Mouse (Mus musculus): Measurements from ENCODE around the gene Ldlrad3. TPM values are rescaled to one million over a fixed set of nuclear protein-coding genes. Genes with fewer than 3 reads are reported as not detected.
A peak's percentile ranks its signal among the peaks of the same experiment; 100 is the strongest.

The Ldlrad3 gene
- polyA plus RNA-seq (2015; fragmentation: Nextera tagmentation; extraction: Ambion mirVana): 35.9 and 39.6 TPM in 2 replicates

DNA sequence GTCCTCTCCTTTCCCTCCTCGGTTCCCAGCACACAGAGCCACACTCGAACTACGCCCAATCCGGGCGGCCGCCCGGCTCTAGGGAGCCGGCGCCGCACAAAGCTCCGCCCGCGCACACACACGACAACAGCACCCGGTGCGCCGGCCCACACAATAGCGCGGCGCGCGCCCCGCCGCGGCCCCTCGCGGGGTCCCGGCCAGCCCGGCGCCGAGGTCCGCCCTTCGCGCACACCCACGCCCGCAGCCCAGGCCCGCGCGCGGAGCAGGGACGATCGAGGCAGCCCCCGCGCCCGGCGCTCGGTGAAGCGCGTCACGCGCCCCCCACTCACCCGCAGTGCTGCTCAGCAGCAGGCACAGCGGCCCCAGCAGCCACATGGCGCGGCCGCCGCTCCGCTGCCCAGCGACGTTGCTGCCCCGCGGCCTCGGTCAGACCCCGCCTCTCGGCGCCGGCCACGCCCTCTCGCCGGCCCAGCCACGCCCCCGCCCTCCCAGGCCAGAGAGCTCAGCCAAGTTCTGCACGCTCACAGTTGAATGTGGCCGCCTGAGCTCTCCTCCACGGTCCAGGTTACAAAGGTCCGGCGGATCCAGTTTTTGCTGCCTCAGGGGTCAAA lies at the start of gene Ldlrad3:
Gene Ldlrad3, minus strand, starts transcription at position 435 of the 611 bp plus-strand sequence.
- peak; percentile 93 for ATAC-seq
- Histone ChIP-seq H3K4me1 (peaks cover 37% of the 10 kb centered on the region), H3K9ac (peak within 1 kb of the TSS; percentile 91), H3K36me3 (ENCODE audit: poor library complexity, severe bottlenecking) (no peaks in the 10 kb centered on the region; the same call in 1 of the 2 replicates), H3K4me2 (peak within 1 kb of the TSS; percentile 87), H3K27ac (peak within 1 kb of the TSS; percentile 85), H3K9me3 (replicated peaks) (no peaks in the 10 kb centered on the region), H3K27me3 (no peaks in the 10 kb centered on the region), H3K4me3 (peak within 1 kb of the TSS; percentile 81)
- under 1% methylated on average over 65 of the region's 77 CpGs for WGBS

DNA sequence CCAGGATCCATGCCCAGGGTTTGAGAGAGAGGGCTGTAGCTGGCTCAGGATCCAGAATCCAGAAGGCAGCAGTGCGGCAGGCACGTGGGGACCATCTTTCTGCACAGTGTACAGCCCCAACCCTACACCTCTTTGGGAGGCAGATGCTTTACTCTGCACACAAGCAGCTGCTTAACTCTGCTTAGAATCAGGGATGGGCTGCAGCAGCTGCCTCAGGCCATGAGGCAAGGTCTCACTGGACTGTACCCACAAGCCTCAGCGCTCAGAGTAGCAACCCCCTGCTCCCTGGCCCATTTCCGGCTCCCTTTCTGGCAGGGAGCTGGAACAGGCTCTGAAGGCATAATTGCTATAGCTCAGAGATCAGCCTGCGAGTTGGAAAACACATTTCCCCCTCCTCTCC lies 45.3 kb upstream of the Ldlrad3 start:
- H3K9me3 ChIP-seq (replicated peaks): no peaks in the 10 kb centered on the region
- 43% methylated on average over 5 of the region's 5 CpGs for WGBS
- peak overlapping the region; percentile 44; the same call in 1 of the 2 replicates for H3K27ac ChIP-seq
- no peaks in the 10 kb centered on the region for H3K36me3 ChIP-seq (ENCODE audit: poor library complexity, severe bottlenecking)
- H3K9ac ChIP-seq: no peak overlapping the region
- no peak overlapping the region for H3K4me3 ChIP-seq
- no peak overlapping the region for H3K4me2 ChIP-seq
- H3K4me1 ChIP-seq: peaks cover 11% of the 10 kb centered on the region
- ATAC-seq: peak; percentile 88
- H3K27me3 ChIP-seq: peaks cover 3% of the 10 kb centered on the region; the same call in 1 of the 2 replicates

DNA sequence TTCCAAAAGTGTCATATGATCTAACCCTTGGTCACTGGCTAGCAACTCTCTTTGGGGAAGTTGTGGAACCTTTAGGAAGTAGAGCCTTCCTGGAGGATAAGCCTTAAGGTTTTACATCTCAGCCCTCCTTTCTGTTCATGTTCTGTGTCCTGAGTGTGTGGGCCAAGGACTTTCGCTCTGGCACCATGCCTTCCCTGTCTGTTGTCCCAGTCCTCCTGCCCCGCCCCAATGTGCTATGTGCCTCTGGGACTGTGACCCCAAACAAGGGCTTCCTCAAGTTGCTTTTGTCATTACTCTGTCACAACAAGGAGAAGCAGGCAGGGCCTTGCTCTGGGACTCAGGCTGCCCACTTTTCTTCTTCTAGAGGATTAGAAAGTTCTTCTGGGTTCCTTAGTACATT lies 42.9 kb upstream of the Ldlrad3 start:
- ATAC-seq: no peak

DNA sequence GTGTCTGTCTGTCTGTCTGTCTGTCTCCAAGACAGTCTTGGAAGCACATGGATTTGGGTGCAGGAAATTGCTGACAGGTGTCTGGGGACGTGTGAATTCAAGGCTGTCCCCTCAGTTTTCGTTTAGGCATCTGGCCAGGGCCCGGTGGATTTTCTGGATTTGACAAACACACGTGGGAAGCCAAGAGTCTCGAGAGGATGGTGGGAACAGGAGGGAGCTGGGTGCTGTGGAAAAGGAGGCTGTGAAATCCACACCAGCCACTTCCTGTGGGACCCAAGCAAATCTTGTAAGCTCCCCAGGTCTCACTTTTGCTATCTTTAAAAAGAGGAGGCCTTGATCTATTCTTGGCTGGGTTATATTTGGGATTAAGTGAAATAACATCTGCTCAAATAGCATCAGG lies 42.1 kb upstream of the Ldlrad3 start:
- no peaks in the 10 kb centered on the region for H3K9me3 ChIP-seq (replicated peaks)
- no peak for ATAC-seq
- H3K4me1 ChIP-seq: peaks cover 25% of the 10 kb centered on the region
- no peak overlapping the region for H3K27ac ChIP-seq
- no peaks in the 10 kb centered on the region for H3K36me3 ChIP-seq (ENCODE audit: poor library complexity, severe bottlenecking)
- H3K4me2 ChIP-seq: no peak overlapping the region
- no peak overlapping the region for H3K4me3 ChIP-seq
- H3K27me3 ChIP-seq: peaks cover 3% of the 10 kb centered on the region; the same call in 1 of the 2 replicates
- WGBS: 82% methylated on average over 5 of the region's 5 CpGs
- H3K9ac ChIP-seq: no peak overlapping the region

More for the DNA sequence above, 42.9 kb upstream of the Ldlrad3 start:
- Histone ChIP-seq H3K36me3 (ENCODE audit: poor library complexity, severe bottlenecking) (no peaks in the 10 kb centered on the region), H3K9me3 (replicated peaks) (no peaks in the 10 kb centered on the region), H3K27ac (no peak overlapping the region), H3K9ac (no peak overlapping the region), H3K4me3 (no peak overlapping the region), H3K27me3 (peaks cover 3% of the 10 kb centered on the region; the same call in 1 of the 2 replicates), H3K4me2 (no peak overlapping the region), H3K4me1 (peaks cover 17% of the 10 kb centered on the region)
- WGBS: 100% methylated on average over 2 of the region's 2 CpGs

- ATAC-seq: no peak
- Histone ChIP-seq H3K4me3 (no peak overlapping the region), H3K27me3 (no peaks in the 10 kb centered on the region), H3K9me3 (replicated peaks) (no peaks in the 10 kb centered on the region), H3K36me3 (ENCODE audit: poor library complexity, severe bottlenecking) (no peaks in the 10 kb centered on the region), H3K9ac (no peak overlapping the region), H3K27ac (no peak overlapping the region), H3K4me1 (peaks cover 30% of the 10 kb centered on the region), H3K4me2 (no peak overlapping the region)
- 94% methylated on average over 8 of the region's 8 CpGs for WGBS
Observed at GRCm38 (mm10) chr2:102227839-102228238, 41.7 kb upstream of the Ldlrad3 start.

GRCm38 (mm10) chr2:102226274-102226673 lies 40.1 kb upstream of the Ldlrad3 start:
- peaks cover 26% of the 10 kb centered on the region for H3K4me1 ChIP-seq

DNA sequence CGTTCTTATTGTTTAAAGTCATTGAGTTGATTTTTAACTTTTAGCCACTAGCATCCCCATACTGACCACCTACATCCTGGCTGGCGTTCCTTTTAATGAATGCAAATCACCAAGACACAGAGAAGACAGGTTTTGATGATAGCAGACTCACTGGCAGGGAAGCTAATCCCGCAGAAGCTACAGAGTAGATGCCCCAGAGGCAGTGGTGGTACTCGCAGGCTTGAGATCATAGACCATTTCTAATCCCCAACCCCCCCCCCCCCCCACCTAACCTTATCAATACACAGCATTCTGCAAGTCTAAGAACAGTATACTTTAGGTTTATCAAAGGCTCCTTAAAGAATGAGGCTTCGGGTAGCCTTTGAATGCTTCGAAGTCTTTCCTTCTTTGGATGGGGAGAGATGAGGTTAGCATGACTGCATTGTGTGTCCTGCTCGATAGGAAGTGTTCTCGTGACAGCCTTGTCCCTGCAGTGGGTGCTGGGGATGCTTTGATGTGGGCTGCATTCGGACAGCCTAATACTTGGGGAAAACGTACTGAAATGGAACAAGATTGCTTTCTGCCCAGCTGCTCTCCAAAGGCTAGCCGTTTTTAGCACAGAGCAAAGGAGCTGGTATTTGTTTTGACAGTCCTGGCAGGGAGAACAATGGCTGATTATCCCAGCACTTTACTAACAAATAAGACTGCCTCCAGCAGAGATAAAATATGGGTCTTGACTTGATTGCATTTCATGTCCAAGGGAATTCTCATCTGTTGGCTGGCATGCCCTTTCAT lies 37.4 kb upstream of the Ldlrad3 start:
- Histone ChIP-seq H3K9ac (no peak overlapping the region), H3K4me3 (no peak overlapping the region), H3K27me3 (no peaks in the 10 kb centered on the region), H3K36me3 (ENCODE audit: poor library complexity, severe bottlenecking) (no peaks in the 10 kb centered on the region), H3K4me2 (peak overlapping the region; percentile 37), H3K9me3 (replicated peaks) (no peaks in the 10 kb centered on the region), H3K27ac (no peak overlapping the region), H3K4me1 (peaks cover 25% of the 10 kb centered on the region)
- peak; percentile 60 for ATAC-seq
- WGBS: 3% methylated on average over 11 of the region's 11 CpGs

More at GRCm38 (mm10) chr2:102226274-102226673, 40.1 kb upstream of the Ldlrad3 start:
- Histone ChIP-seq H3K36me3 (ENCODE audit: poor library complexity, severe bottlenecking) (no peaks in the 10 kb centered on the region), H3K9ac (no peak overlapping the region), H3K4me2 (no peak overlapping the region), H3K9me3 (replicated peaks) (no peaks in the 10 kb centered on the region), H3K27ac (no peak overlapping the region), H3K4me3 (no peak overlapping the region), H3K27me3 (no peaks in the 10 kb centered on the region)
- ATAC-seq: no peak
- 66% methylated on average over 15 of the region's 15 CpGs for WGBS

DNA sequence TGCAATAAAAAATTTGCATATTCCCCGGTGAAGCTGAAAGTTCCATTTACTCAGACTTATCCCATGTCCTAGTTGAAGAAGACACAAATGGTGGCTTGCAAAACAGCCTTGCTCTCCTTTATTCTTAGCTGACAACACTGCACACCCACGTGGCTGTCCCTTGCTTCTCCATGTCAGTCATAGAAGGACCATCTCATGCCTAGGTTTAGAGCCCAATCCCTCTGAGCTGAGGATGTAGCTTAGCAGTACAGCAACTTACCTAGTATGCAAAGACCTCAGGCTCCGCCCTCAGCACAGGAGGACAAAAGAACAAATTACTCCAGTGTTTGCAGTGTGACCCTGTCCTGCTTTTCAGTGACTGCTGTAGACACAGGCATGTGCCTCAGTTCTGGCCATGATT lies 36.6 kb upstream of the Ldlrad3 start:
- no peak overlapping the region for H3K4me2 ChIP-seq
- peaks cover 25% of the 10 kb centered on the region for H3K4me1 ChIP-seq
- no peak overlapping the region for H3K9ac ChIP-seq
- no peaks in the 10 kb centered on the region for H3K9me3 ChIP-seq (replicated peaks)
- ATAC-seq: no peak
- H3K27ac ChIP-seq: no peak overlapping the region
- H3K36me3 ChIP-seq (ENCODE audit: poor library complexity, severe bottlenecking): no peaks in the 10 kb centered on the region
- no peak overlapping the region for H3K4me3 ChIP-seq
- WGBS: 60% methylated on average over 3 of the region's 3 CpGs
- H3K27me3 ChIP-seq: no peaks in the 10 kb centered on the region

DNA sequence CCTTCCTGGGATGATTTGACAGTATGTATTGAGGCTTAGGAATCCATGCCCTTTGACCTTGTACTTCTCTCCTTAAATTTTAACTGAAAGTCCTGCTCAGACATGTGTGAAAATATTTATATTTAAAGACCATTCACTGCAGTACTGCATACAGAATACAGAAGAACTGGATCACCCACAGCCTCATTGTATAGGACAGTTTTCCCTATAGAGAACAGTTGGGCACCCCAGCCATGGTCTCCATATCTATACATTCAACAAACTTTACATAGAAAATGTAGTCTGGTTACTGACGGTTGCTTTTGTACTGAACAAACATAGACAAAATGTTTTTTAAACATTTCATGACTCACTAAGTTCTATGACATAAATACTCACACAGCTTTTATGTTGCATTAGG lies 30.6 kb upstream of the Ldlrad3 start:
- 0 out of 2 replicates have a peak, but pooled peaks cover 7% of the 10 kb centered on the region for H3K4me1 ChIP-seq
- no peak overlapping the region for H3K27ac ChIP-seq
- H3K9ac ChIP-seq: no peak overlapping the region
- no peak overlapping the region for H3K4me3 ChIP-seq
- no peaks in the 10 kb centered on the region for H3K27me3 ChIP-seq
- no peak overlapping the region for H3K4me2 ChIP-seq
- 98% methylated on average over 1 of the region's 1 CpGs for WGBS
- ATAC-seq: no peak
- H3K36me3 ChIP-seq (ENCODE audit: poor library complexity, severe bottlenecking): no peaks in the 10 kb centered on the region
- H3K9me3 ChIP-seq (replicated peaks): no peaks in the 10 kb centered on the region

- Histone ChIP-seq H3K36me3 (ENCODE audit: poor library complexity, severe bottlenecking) (no peaks in the 10 kb centered on the region), H3K9ac (no peak overlapping the region), H3K27ac (no peak overlapping the region), H3K27me3 (no peaks in the 10 kb centered on the region), H3K4me3 (no peak overlapping the region), H3K4me1 (peaks cover 10% of the 10 kb centered on the region; the same call in 1 of the 2 replicates), H3K9me3 (replicated peaks) (no peaks in the 10 kb centered on the region), H3K4me2 (no peak overlapping the region)
- 16% methylated on average over 4 of the region's 4 CpGs for WGBS
- ATAC-seq: no peak
Observed at GRCm38 (mm10) chr2:102212096-102212495, 25.9 kb upstream of the Ldlrad3 start.

DNA sequence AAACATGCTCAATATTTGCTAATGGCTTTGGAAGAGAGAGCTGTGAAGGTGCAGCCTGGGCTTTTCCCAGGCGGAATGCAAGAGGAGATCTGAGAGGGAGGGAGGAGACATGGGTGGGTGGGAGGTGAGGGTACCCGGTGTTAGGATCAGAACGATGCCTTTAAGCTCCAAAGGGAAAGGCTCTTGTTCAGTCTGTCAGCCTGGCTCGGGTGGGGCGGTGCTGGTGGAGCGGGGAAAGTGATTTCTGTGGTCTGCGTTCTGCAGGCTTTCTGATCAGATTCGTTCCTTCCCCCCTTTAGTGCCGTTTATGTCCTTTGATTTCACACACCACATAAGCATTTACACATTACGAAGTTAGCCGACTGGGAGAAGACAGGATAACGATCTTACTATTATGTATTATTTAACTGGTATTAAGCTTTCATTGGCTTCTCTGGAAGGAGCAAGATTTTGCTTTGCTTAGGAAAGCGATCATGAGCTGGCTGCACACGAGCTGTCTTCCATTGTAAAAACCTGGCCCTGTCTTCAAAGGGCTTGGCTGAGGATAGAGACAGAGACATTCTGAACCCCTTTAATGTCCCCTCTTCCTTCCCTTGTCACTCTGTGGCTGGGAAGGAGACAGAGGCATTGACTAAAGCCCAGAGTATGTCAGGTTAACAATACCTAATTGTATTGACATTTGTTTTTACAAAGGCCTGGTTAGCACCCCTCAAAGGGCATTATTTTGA lies 19.7 kb upstream of the Ldlrad3 start:
- Histone ChIP-seq H3K27me3 (no peaks in the 10 kb centered on the region), H3K4me2 (peak overlapping the region; percentile 50), H3K27ac (peak overlapping the region; percentile 41), H3K4me3 (peak overlapping the region; percentile 4; the same call in 1 of the 2 replicates), H3K36me3 (ENCODE audit: poor library complexity, severe bottlenecking) (no peaks in the 10 kb centered on the region), H3K9ac (peak overlapping the region; percentile 45), H3K9me3 (replicated peaks) (no peaks in the 10 kb centered on the region), H3K4me1 (peaks cover 22% of the 10 kb centered on the region)
- 3% methylated on average over 14 of the region's 14 CpGs for whole genome bisulfite sequencing
- peak; percentile 66 for ATAC-seq

GRCm38 (mm10) chr2:102203478-102203877 lies 17.3 kb upstream of the Ldlrad3 start:
- ATAC-seq: no peak
- no peak overlapping the region for H3K27ac ChIP-seq
- H3K4me1 ChIP-seq: peaks cover 22% of the 10 kb centered on the region
- H3K4me3 ChIP-seq: no peak overlapping the region
- H3K27me3 ChIP-seq: no peaks in the 10 kb centered on the region
- H3K9ac ChIP-seq: no peak overlapping the region
- H3K9me3 ChIP-seq (replicated peaks): no peaks in the 10 kb centered on the region
- H3K36me3 ChIP-seq (ENCODE audit: poor library complexity, severe bottlenecking): no peaks in the 10 kb centered on the region
- no peak overlapping the region for H3K4me2 ChIP-seq
